Mouse (Mus musculus) embryonic fibroblast, embryonic 13.5 days (primary cell): ENCODE measurements around the gene Ube4b.

ENCODE experiments used
- CTCF ChIP-seq: IDR thresholded peaks from 2 replicates; pipeline ENCODE4 v1.5.1; 2011; ENCODE audit warnings: mild to moderate bottlenecking, control low read depth, low read length, moderate library complexity, borderline replicate concordance; ENCODE audit not compliant: insufficient read depth
- POLR2A ChIP-seq: IDR thresholded peaks from 2 replicates; pipeline ENCODE4 v1.6.1; 2011; ENCODE audit warnings: low read depth, mild to moderate bottlenecking, control low read depth, low read length, moderate library complexity

- TF ChIP-seq CTCF (no peak), POLR2A (no peak)
Observed at GRCm38 (mm10) chr4:149328735-149329134, 97.8 kb downstream of the Ube4b start.
